Mouse (Mus musculus) thymus, adult 2 months (tissue): Measurements from ENCODE around the gene Ube2v1. TPM values are rescaled to one million over a fixed set of nuclear protein-coding genes. Genes with fewer than 3 reads are reported as not detected.

ENCODE experiments used
- DNase-seq: peaks from one replicate; pipeline ENCODE4 v3.0.0; 2021
- H3K27ac ChIP-seq: fragments of 200-500 bp; 2 replicates; pipeline ENCODE4 v1.5.1; 2012; ENCODE audit warnings: low read length, control low read depth; ENCODE audit not compliant: control insufficient read depth, insufficient read depth
- H3K27me3 ChIP-seq: fragments of 200-500 bp; 2 replicates; pipeline ENCODE4 v1.6.1; 2012; ENCODE audit warnings: mild to moderate bottlenecking, low read length, moderate library complexity, mixed read lengths; ENCODE audit not compliant: control insufficient read depth, insufficient read depth
- H3K36me3 ChIP-seq: fragments of 200-500 bp; 2 replicates; pipeline ENCODE4 v1.6.1; 2012; ENCODE audit warnings: mild to moderate bottlenecking, low read length, moderate library complexity; ENCODE audit not compliant: control insufficient read depth, insufficient read depth
- H3K4me1 ChIP-seq: fragments of 200-500 bp; replicated peaks from 2 replicates; pipeline ENCODE4 v1.6.1; 2012; ENCODE audit warnings: low read length; ENCODE audit not compliant: control insufficient read depth, insufficient read depth
- H3K4me3 ChIP-seq: fragments of 200-500 bp; 2 replicates; pipeline ENCODE4 v1.5.1; 2012; ENCODE audit warnings: mild to moderate bottlenecking, low read length, control low read depth, moderate library complexity; ENCODE audit not compliant: control insufficient read depth, insufficient read depth
- CTCF ChIP-seq: fragments of 200-500 bp; IDR thresholded peaks from 2 replicates; pipeline ENCODE4 v1.5.1; 2012; ENCODE audit warnings: mild to moderate bottlenecking, control low read depth, low read length, moderate library complexity, borderline replicate concordance; ENCODE audit not compliant: control insufficient read depth, poor library complexity, insufficient read depth; ENCODE audit errors: extremely low read depth
- POLR2A ChIP-seq: fragments of 200-500 bp; IDR thresholded peaks from 2 replicates; pipeline ENCODE4 v1.6.1; 2012; ENCODE audit warnings: mild to moderate bottlenecking, low read length, control low read depth, moderate library complexity; ENCODE audit not compliant: control insufficient read depth, poor library complexity, insufficient read depth; ENCODE audit errors: extremely low read depth
- WGBS: fragments of 180-500 bp; shearing (Covaris S2); methylation state at CpG from one replicate; pipeline ENCODE4 v1.1.7; 2018; 5-methylcytosine and 5-hydroxymethylcytosine counted together
- polyA plus RNA-seq: library from polyadenylated mRNA; depleted of rRNA; stranded (reverse); fragments of >200 nt; gene quantifications from 2 replicates; pipeline ENCODE4 v1.2.3, GENCODE M21; 2012

Ube2v1 gene
- polyA plus RNA-seq, 1 experiment: 161 TPM

DNA sequence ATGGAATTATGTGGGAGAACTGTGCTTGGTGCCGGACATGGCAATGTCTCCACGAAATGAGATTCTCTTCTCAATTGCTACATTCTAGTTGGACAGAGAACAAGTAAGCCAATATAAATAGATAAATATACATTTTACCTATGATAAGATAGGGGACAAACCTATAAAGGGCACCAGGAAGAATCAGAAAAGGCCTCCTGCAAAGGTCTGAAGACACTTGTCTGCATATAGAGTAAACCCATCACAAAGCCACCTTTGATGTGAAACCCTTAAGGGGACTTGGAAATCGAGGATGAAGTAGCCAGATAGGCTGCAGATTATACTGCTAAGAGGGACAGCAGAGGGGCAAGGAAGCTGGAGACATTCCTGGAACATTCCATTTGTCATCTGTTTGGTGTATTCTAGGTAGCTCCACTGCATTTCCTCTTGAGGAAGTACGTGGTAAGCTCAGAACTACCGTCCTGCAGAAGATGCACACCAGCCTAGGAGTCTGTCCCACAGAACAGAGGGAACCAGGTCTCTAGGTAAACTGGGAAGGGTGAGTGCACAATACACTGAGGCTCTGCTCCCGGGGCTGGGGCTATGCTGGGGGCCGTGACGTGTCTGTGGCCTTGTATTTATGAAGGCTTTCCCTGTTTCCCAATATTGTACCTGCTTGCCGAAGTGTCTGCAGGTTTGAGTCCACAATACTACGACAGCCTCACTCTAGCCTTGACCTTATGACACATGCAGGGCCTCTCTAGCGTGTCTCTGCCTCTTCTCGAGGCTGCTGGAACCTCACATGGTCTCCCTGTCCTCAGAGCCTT is 1.0 kb upstream of the Ube2v1 start:
- TF ChIP-seq POLR2A (no peak), CTCF (no peak)
- no peaks in the 10 kb centered on the region for H3K27me3 ChIP-seq
- no peaks in the 10 kb centered on the region for H3K36me3 ChIP-seq
- H3K4me1 ChIP-seq: peaks cover 33% of the 10 kb centered on the region
- peak overlapping the region; percentile 95 for H3K27ac ChIP-seq
- peak overlapping the region; percentile 45 for H3K4me3 ChIP-seq
- 66% methylated on average over 12 of the region's 12 CpGs for WGBS
- DNase-seq: no peak

DNA sequence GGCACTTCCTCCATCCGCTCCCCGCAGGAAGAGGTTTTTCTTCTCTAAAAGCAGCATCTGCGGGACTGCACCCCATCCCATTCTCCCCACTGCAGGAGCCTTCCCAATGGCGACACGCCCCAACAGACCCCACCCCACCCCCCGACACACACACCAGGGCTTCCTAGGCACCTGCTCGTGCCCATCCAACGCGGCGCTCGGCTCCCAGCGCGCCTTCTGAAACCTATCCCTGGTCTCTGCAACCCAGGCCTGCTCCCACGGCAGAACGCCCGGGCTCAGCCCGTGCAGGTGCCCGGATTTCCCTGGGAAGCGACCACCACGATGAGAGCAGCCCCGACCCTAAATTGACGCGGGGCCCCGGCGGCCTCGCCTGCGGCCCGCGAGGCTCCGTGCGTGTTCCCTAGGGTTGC is 709 bp downstream of the Ube2v1 start:
- peak; percentile 48 for DNase-seq
- under 1% methylated on average over 31 of the region's 31 CpGs for WGBS
- H3K4me3 ChIP-seq: peak overlapping the region; percentile 79
- H3K36me3 ChIP-seq: no peaks in the 10 kb centered on the region
- no peaks in the 10 kb centered on the region for H3K27me3 ChIP-seq
- TF ChIP-seq CTCF (no peak), POLR2A (no peak)
- H3K4me1 ChIP-seq: peaks cover 33% of the 10 kb centered on the region
- H3K27ac ChIP-seq: no peak overlapping the region

DNA sequence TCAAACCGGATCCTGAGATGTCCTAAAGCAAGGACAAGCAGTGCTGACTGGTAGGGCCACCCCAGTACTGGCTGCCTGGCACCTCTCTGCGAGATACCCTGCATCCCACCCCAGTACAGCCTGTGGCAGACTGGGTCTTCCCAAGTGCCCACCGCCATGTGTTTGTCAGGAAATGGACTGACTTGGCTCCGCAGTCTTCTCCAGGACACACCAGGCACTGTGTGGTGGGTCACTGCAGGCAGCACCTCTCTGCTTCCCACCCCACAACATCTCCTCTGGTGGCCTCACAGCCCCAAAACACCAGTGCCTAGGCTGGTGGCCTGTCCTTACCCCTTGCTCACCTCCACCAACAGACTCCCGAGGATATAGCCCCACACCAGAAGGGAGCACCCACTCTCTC is 1.5 kb downstream of the Ube2v1 start:
- Histone ChIP-seq H3K4me3 (peak overlapping the region; percentile 79), H3K36me3 (no peaks in the 10 kb centered on the region), H3K27ac (no peak overlapping the region), H3K4me1 (peaks cover 33% of the 10 kb centered on the region), H3K27me3 (no peaks in the 10 kb centered on the region)
- WGBS: 70% methylated on average over 5 of the region's 5 CpGs
- TF ChIP-seq CTCF: no peak
- TF ChIP-seq POLR2A: no peak
- no peak for DNase-seq

DNA sequence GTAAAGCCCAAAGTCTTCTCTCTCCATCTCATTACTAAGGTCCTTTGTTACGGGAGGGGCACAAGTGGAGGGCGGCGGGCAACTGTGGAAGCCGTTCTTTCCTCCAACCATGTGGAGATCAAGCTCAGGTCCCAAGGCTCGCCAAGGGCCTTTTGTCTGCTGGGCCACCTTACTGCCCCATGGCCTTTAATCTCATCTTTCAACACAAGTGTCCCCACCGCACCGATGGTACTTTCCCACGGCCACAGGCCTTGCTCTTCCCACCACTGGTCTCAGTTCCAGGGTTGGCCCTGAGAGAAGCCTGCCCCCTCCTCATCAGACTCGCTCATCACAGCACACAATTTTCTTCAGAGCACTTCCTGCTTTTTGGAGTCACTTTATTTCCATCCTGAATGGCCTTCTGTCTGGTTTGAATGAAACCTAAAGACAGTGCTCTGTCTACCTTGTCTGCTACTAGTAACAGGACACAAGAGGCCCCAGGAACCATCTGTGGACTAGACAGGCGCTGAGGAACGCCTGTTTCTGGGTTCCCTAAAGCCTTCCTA is 2.2 kb downstream of the Ube2v1 start:
- no peaks in the 10 kb centered on the region for H3K36me3 ChIP-seq
- DNase-seq: no peak
- no peak overlapping the region for H3K4me3 ChIP-seq
- H3K4me1 ChIP-seq: peaks cover 33% of the 10 kb centered on the region
- H3K27me3 ChIP-seq: no peaks in the 10 kb centered on the region
- H3K27ac ChIP-seq: no peak overlapping the region
- TF ChIP-seq CTCF (no peak), POLR2A (no peak)
- WGBS: 90% methylated on average over 11 of the region's 11 CpGs

DNA sequence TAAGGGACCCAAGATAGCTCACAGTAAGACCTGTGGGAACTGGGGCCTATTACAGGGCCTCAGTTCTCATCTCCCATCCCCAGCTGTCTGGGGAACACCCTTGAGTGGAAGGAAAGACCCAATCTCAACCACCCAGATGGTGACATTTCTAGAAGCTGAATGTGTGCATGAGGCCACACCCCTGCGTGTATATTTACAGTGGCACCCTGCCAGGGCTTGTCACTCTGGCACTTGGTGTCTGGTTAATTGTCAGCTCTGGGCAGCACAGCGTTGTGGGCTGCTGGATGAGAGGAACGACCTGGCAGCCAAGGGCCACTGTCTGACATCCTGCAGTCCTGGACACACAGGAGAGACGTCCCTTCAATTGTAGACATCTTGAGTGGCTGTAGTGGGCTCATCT is 3.0 kb downstream of the Ube2v1 start:
- TF ChIP-seq CTCF: no peak
- no peak for TF ChIP-seq POLR2A
- Histone ChIP-seq H3K27ac (no peak overlapping the region), H3K4me3 (no peak overlapping the region), H3K36me3 (no peaks in the 10 kb centered on the region), H3K27me3 (no peaks in the 10 kb centered on the region), H3K4me1 (peaks cover 30% of the 10 kb centered on the region)
- no peak for DNase-seq
- WGBS: 82% methylated on average over 4 of the region's 4 CpGs

DNA sequence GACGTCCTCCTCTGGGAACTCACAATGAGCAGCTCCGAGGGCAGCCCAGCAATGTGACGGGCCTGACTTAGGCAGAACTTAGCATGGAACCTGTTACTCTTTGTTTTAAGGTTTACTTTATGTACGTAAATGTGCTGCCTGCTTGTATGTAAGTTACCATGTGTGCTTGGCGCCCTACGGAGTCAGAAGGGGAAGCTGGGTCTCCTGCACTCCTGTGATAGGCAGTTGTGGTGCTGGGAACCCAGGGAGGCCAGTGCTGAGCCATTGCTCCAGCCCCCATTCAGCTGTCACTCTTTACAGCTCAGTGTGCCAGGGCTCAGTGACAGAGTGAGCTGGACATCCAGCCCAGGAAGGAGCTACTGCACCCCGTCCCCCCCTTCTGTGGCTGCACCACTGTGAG is 4.9 kb downstream of the Ube2v1 start:
- TF ChIP-seq POLR2A: no peak
- TF ChIP-seq CTCF: no peak
- 92% methylated on average over 7 of the region's 7 CpGs for WGBS
- no peaks in the 10 kb centered on the region for H3K36me3 ChIP-seq
- H3K27me3 ChIP-seq: no peaks in the 10 kb centered on the region
- H3K4me1 ChIP-seq: peaks cover 19% of the 10 kb centered on the region
- H3K4me3 ChIP-seq: no peak overlapping the region
- H3K27ac ChIP-seq: no peak overlapping the region
- DNase-seq: no peak
